Mouse (Mus musculus) embryonic facial prominence, embryonic 10.5 days (tissue): ENCODE data around the gene Slc25a34. TPM values are rescaled to one million over a fixed set of nuclear protein-coding genes. Genes with fewer than 3 reads are reported as not detected.

Experiments
- DNase-seq: peaks from one replicate; pipeline ENCODE4 v3.0.0-alpha.2; 2017; ENCODE audit warnings: low spot score
- H3K27ac ChIP-seq: fragments of 300-500 bp; sonication (generic); replicated peaks from 2 replicates; pipeline ENCODE4 v1.5.1; 2016; ENCODE audit warnings: mild to moderate bottlenecking
- H3K27me3 ChIP-seq: fragments of 300-500 bp; sonication (generic); replicated peaks from 2 replicates; pipeline ENCODE4 v1.6.1; 2016; ENCODE audit warnings: low read depth, mild to moderate bottlenecking; ENCODE audit not compliant: poor library complexity, severe bottlenecking
- H3K36me3 ChIP-seq: fragments of 300-500 bp; sonication (generic); replicated peaks from 2 replicates; pipeline ENCODE4 v1.6.1; 2016; ENCODE audit warnings: mild to moderate bottlenecking, moderate library complexity
- H3K4me1 ChIP-seq: fragments of 300-500 bp; sonication (generic); 2 replicates; pipeline ENCODE4 v1.6.1; 2016
- H3K4me3 ChIP-seq: fragments of 300-500 bp; sonication (generic); 2 replicates; pipeline ENCODE4 v1.5.1; 2016; ENCODE audit warnings: mild to moderate bottlenecking, moderate library complexity
- H3K9me3 ChIP-seq: fragments of 300-500 bp; sonication (generic); 2 replicates; pipeline ENCODE4 v1.6.1; 2016; ENCODE audit warnings: mild to moderate bottlenecking
- WGBS: fragments of 180-500 bp; shearing (Covaris S2); methylation state at CpG from one replicate; pipeline ENCODE4 v1.1.7; 2016; 5-methylcytosine and 5-hydroxymethylcytosine counted together
- polyA plus RNA-seq: library from polyadenylated mRNA; unstranded; fragments of >200 nt; fragmentation: Nextera tagmentation; extraction: Ambion mirVana; gene quantifications from 2 replicates; pipeline ENCODE4 v1.2.1, GENCODE M21; 2016

Slc25a34 gene
- polyA plus RNA-seq, 1 experiment from 2014 or later, result 0.09 TPM

- DNase-seq, result no peak
- H3K27me3 ChIP-seq, result no peaks in the 10 kb centered on the region
- no peaks in the 10 kb centered on the region for H3K9me3 ChIP-seq
- no peak overlapping the region for H3K4me3 ChIP-seq
- H3K27ac ChIP-seq, result no peak overlapping the region
- H3K36me3 ChIP-seq, result peaks cover 63% of the 10 kb centered on the region
- peaks cover 18% of the 10 kb centered on the region for H3K4me1 ChIP-seq
- 85% methylated on average over 7 of the region's 7 CpGs for WGBS
Measured at GRCm38 (mm10) chr4:141641353-141641771, 17.7 kb upstream of the Slc25a34 start.

- DNase-seq, result no peak
- H3K27me3 ChIP-seq, result no peaks in the 10 kb centered on the region
- no peak overlapping the region for H3K4me3 ChIP-seq
- H3K36me3 ChIP-seq, result peaks cover 78% of the 10 kb centered on the region
- H3K9me3 ChIP-seq, result no peaks in the 10 kb centered on the region
- WGBS, result 74% methylated on average over 11 of the region's 11 CpGs
- peaks cover 36% of the 10 kb centered on the region for H3K4me1 ChIP-seq
- no peak overlapping the region for H3K27ac ChIP-seq
Measured at GRCm38 (mm10) chr4:141639474-141639873, 15.9 kb upstream of the Slc25a34 start.

- H3K4me1 ChIP-seq, result peaks cover 36% of the 10 kb centered on the region
- H3K27ac ChIP-seq, result no peak overlapping the region
- no peaks in the 10 kb centered on the region for H3K9me3 ChIP-seq
- 86% methylated on average over 5 of the region's 5 CpGs for WGBS
- H3K27me3 ChIP-seq, result no peaks in the 10 kb centered on the region
- peaks cover 94% of the 10 kb centered on the region for H3K36me3 ChIP-seq
- no peak overlapping the region for H3K4me3 ChIP-seq
- DNase-seq, result no peak
Measured at GRCm38 (mm10) chr4:141636693-141637092, 13.1 kb upstream of the Slc25a34 start.

- peaks cover 94% of the 10 kb centered on the region for H3K36me3 ChIP-seq
- H3K27me3 ChIP-seq, result no peaks in the 10 kb centered on the region
- H3K4me3 ChIP-seq, result no peak overlapping the region
- WGBS, result 51% methylated on average over 9 of the region's 9 CpGs
- H3K9me3 ChIP-seq, result no peaks in the 10 kb centered on the region
- H3K27ac ChIP-seq, result 0 out of 2 replicates have a peak overlapping the region, but pooled peaks have one; percentile 8
- peak; percentile 38 for DNase-seq
- peaks cover 36% of the 10 kb centered on the region for H3K4me1 ChIP-seq
Measured at GRCm38 (mm10) chr4:141635991-141636390, 12.4 kb upstream of the Slc25a34 start.

- H3K27me3 ChIP-seq, result no peaks in the 10 kb centered on the region
- H3K27ac ChIP-seq, result no peak overlapping the region
- peaks cover 97% of the 10 kb centered on the region for H3K36me3 ChIP-seq
- no peaks in the 10 kb centered on the region for H3K9me3 ChIP-seq
- no peak overlapping the region for H3K4me3 ChIP-seq
- 94% methylated on average over 21 of the region's 21 CpGs for WGBS
- H3K4me1 ChIP-seq, result peaks cover 26% of the 10 kb centered on the region
- DNase-seq, result no peak
Measured at GRCm38 (mm10) chr4:141632111-141632873, 8.7 kb upstream of the Slc25a34 start.

- no peak for DNase-seq
Measured at GRCm38 (mm10) chr4:141631250-141631649, 7.6 kb upstream of the Slc25a34 start.

GRCm38 (mm10) chr4:141630021-141630420 is 6.4 kb upstream of the Slc25a34 start:
- Histone ChIP-seq H3K36me3 (peaks cover 99% of the 10 kb centered on the region), H3K27me3 (no peaks in the 10 kb centered on the region), H3K9me3 (no peaks in the 10 kb centered on the region), H3K4me1 (peaks cover 10% of the 10 kb centered on the region; the same call in 1 of the 2 replicates), H3K27ac (no peak overlapping the region; the same call in 1 of the 2 replicates), H3K4me3 (no peak overlapping the region)
- no peak for DNase-seq
- 92% methylated on average over 11 of the region's 11 CpGs for WGBS

More at GRCm38 (mm10) chr4:141631250-141631649, 7.6 kb upstream of the Slc25a34 start:
- Histone ChIP-seq H3K9me3 (no peaks in the 10 kb centered on the region), H3K27ac (no peak overlapping the region), H3K4me1 (peaks cover 17% of the 10 kb centered on the region), H3K27me3 (no peaks in the 10 kb centered on the region), H3K36me3 (peaks cover 97% of the 10 kb centered on the region), H3K4me3 (no peak overlapping the region)
- 95% methylated on average over 20 of the region's 20 CpGs for WGBS

- DNase-seq, result no peak
- 83% methylated on average over 14 of the region's 14 CpGs for WGBS
- no peaks in the 10 kb centered on the region for H3K27me3 ChIP-seq
- peaks cover 90% of the 10 kb centered on the region for H3K36me3 ChIP-seq
- H3K9me3 ChIP-seq, result no peaks in the 10 kb centered on the region
- H3K4me3 ChIP-seq, result no peak overlapping the region; the same call in 1 of the 2 replicates
- no peak overlapping the region for H3K27ac ChIP-seq
- H3K4me1 ChIP-seq, result peaks cover 10% of the 10 kb centered on the region
Measured at GRCm38 (mm10) chr4:141628661-141629060, 5.0 kb upstream of the Slc25a34 start.

- no peaks in the 10 kb centered on the region for H3K9me3 ChIP-seq
- WGBS, result 90% methylated on average over 5 of the region's 5 CpGs
- no peak overlapping the region for H3K4me3 ChIP-seq
- no peak for DNase-seq
- no peaks in the 10 kb centered on the region for H3K27me3 ChIP-seq
- peaks cover 78% of the 10 kb centered on the region for H3K36me3 ChIP-seq
- no peak overlapping the region for H3K27ac ChIP-seq
- peaks cover 18% of the 10 kb centered on the region for H3K4me1 ChIP-seq
Measured at GRCm38 (mm10) chr4:141627502-141627901, 3.9 kb upstream of the Slc25a34 start.

- Histone ChIP-seq H3K36me3 (peaks cover 63% of the 10 kb centered on the region), H3K27me3 (no peaks in the 10 kb centered on the region), H3K4me1 (peaks cover 21% of the 10 kb centered on the region), H3K27ac (no peak overlapping the region), H3K4me3 (no peak overlapping the region), H3K9me3 (no peaks in the 10 kb centered on the region)
- DNase-seq, result no peak
- WGBS, result 90% methylated on average over 16 of the region's 16 CpGs
Measured at GRCm38 (mm10) chr4:141625774-141626550, 2.3 kb upstream of the Slc25a34 start.

GRCm38 (mm10) chr4:141624983-141625773 is 1.6 kb upstream of the Slc25a34 start:
- peaks cover 55% of the 10 kb centered on the region for H3K36me3 ChIP-seq

GRCm38 (mm10) chr4:141624134-141624533 is 513 bp upstream of the Slc25a34 start:
- peaks cover 44% of the 10 kb centered on the region for H3K36me3 ChIP-seq
- 0 out of 2 replicates have a peak, but pooled peaks cover 2% of the 10 kb centered on the region for H3K27me3 ChIP-seq
- no peak for DNase-seq
- H3K9me3 ChIP-seq, result no peaks in the 10 kb centered on the region
- WGBS, result 91% methylated on average over 8 of the region's 8 CpGs
- H3K4me1 ChIP-seq, result peaks cover 21% of the 10 kb centered on the region
- no peak overlapping the region for H3K27ac ChIP-seq
- no peak overlapping the region for H3K4me3 ChIP-seq

More at GRCm38 (mm10) chr4:141624983-141625773, 1.6 kb upstream of the Slc25a34 start:
- peaks cover 21% of the 10 kb centered on the region for H3K4me1 ChIP-seq
- H3K27me3 ChIP-seq, result no peaks in the 10 kb centered on the region
- H3K4me3 ChIP-seq, result no peak overlapping the region
- H3K9me3 ChIP-seq, result no peaks in the 10 kb centered on the region
- WGBS, result 79% methylated on average over 19 of the region's 19 CpGs
- peak; percentile 48 for DNase-seq
- H3K27ac ChIP-seq, result no peak overlapping the region
